Mouse (Mus musculus) megakaryocyte-erythroid progenitor cell, adult 5-6 weeks (primary cell): ENCODE results near the gene Gphb5. TPM values are rescaled to one million over a fixed set of nuclear protein-coding genes. Genes with fewer than 3 reads are reported as not detected.
"Not testable (repeated sequence)": the region's sequence is repeated elsewhere in the genome, so short reads cannot be mapped to it uniquely, and the experiment has no call there.

Experiments used
- ATAC-seq: replicated peaks from 2 replicates; pipeline ENCODE4 v1.8.0; 2016; ENCODE audit warnings: mild to moderate bottlenecking, inconsistent platforms; ENCODE audit not compliant: severe bottlenecking, poor library complexity, low FRiP score, low TSS enrichment
- total RNA-seq, 2 experiments: library from RNA; stranded (forward) in 1 of 2; stranded (reverse) in 1 of 2; fragments of 200-1000, 215-1000 nt in 1 of 2; fragments of >200 nt in 1 of 2; fragmentation: Nextera tagmentation in 1 of 2; gene quantifications; 2 replicates each; pipeline ENCODE4 v1.2.3; 2014 to 2017

Gene Gphb5
- total RNA-seq (2014; fragmentation: Nextera tagmentation) (not detected in 2 replicates), total RNA-seq (2017) (not detected in 2 replicates)

- ATAC-seq, result no peak
Measured at GRCm38 (mm10) chr12:75416681-75417080, at the start of gene Gphb5. Gphb5 (minus strand) TSS chr12:75416781.

DNA sequence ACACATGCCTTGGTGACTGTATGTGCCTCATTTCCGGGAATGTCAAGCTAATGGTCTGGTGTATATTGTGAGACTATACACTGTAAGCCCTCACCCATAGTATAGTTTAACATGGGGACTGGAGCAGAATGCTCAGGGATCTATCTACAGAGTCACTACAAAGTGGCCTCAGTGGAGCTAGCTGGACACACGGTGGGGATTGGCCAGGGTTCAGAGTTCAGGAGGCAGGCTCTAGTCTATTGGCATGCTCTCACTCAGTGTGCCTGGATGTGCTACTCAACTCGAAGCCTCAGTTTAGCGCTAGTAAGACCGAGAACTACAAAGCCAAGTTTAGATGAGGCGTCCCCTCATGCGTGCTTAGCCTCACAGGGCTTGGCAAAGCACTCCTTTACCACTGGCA, 49.6 kb upstream of the Gphb5 start:
- ATAC-seq, result no peak

GRCm38 (mm10) chr12:75464016-75464769, 47.6 kb upstream of the Gphb5 start:
- no peak for ATAC-seq

DNA sequence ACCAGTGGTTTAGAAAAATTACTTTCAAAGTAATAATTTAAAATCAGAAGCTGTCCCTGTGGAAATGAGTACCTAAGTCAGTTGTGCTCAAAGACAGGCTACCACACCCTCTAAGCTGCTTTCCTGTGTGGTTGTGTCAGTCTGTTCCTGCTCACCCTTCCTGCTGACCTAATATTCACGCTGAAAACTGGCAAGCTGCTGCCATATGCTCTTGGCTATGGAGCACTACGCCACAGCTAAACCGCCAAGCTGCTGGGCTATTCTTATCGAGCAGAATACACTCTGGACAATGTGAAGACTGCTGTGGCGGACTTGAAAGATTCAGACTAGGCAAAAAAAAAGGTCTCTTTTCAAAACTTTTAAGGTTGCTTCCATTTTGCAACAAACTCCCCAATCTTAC, 44.0 kb upstream of the Gphb5 start:
- ATAC-seq, result no peak

DNA sequence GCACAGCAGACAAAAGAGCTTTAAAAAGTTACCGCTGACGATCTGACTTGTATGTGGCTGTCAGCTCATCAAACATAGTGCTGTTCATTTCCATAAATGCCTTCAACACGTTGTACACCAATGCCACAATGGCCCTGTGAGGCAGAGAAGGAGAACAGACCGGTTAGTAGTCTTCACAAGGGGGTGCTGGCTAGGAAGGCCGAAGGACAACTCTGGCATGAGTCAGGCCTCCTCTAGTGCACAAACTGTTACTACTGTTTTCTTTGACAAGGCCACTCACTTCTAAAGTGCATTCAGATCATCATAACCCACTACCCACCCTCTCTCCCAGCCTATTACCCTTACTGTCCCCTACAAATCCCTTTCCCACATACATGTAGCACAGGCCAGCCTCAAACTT, 43.1 kb upstream of the Gphb5 start:
- ATAC-seq, result no peak

- ATAC-seq, result no peak
Measured at GRCm38 (mm10) chr12:75453441-75453840, 36.9 kb upstream of the Gphb5 start.

- no peak for ATAC-seq
Measured at GRCm38 (mm10) chr12:75453027-75453426, 36.4 kb upstream of the Gphb5 start.

DNA sequence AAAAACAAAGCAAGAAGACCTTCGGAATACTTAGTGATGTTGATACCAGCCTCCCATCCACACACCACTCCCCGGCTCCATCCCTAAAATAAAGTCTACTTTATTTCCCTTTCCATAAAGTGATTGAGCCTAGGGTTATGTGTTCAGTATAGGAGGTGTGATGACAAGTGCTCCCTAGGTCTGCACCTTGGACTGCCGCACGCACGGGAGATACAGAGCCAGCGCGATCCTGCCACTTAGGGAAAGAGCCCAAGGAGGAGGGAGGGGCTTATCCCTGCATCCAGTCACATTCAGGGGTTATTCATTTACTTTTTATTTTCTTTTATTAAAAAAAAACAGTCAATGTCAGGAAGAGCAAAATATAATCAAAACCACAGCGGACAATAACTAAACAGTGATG, 34.0 kb upstream of the Gphb5 start:
- ATAC-seq, result no peak

- no peak for ATAC-seq
Measured at GRCm38 (mm10) chr12:75450011-75450410, 33.4 kb upstream of the Gphb5 start.

DNA sequence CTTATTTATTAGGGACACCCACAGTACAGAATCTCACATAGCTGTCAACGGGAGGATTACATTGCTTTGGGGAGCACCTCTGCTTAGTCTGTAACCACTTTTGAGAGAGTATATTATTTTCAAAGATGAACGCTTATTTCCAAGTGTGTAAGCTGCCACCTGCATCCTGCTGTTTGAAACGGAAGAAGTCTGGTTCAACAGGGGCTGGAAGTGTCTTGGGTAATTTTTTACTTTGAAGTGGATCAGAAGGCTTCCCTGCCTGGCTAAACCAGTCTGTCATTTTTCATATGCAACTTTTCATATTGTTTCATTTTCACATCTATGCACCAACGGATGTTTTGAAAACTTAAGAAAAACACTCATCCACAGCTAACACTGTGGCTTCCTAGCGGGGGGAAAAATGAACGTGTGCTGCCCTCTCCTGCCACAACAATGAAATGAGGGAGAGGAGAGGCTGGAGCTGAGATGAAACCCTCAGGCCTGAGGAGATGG, 32.9 kb upstream of the Gphb5 start:
- ATAC-seq, result no peak

DNA sequence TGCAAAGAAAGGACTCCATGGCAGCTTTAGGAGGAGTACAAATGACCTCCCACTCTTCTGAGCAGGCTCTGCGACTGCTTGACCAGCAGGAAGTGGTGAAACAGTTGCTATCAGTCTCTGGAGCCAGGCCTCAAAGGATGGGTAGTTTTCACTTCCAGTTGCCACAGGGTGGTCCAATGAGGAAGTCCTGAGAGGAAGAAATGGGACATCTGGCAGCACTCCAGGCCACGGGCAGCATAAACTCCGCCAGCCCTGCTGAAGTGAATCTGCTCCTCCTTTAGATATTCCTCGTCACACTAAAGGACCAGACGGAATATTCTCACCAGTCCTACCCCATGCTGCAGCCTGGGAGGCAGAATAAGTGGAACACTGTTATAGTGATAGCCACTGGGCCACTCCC, 32.3 kb upstream of the Gphb5 start:
- ATAC-seq, result no peak

DNA sequence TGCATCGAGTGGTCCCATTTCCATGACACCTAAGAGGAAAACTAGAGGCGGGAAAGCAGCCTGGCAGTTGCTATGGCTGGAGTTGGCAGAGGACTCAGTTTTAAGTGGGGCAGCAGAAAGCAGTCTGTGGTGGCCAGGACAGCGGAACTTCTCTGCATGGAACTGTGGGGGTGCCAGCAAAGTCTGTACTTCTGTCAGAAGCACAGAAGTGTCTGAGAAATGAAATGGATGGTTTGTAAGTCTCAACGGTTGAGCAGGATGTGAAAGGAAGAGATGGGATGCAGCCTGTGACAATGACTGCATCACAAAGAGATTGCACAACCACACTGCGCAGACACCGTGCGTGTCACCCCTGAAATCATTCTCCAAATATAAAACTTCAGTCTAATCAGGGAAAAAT, 29.7 kb upstream of the Gphb5 start:
- ATAC-seq, result no peak

DNA sequence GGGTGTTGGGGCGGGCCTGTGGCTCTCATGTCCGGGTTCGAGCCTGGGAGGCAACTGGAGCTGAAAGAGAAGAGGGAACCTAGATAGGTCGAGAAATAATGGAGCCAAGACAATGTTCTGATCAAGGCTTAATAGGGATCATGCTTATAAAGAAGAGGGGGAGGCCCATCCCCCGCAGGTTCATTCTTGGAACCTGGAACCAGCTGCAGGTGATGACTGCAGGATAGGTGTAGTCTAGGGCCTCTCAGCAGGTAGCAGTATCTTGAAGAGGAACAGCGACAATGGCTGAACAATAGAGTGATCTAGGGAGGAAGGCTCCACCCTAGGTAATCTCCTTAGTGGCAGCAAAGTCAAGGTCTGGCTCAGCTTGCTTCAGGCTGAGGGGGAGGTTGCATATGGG, 15.8 kb upstream of the Gphb5 start:
- ATAC-seq, result not testable (repeated sequence)

GRCm38 (mm10) chr12:75429685-75430396, 13.3 kb upstream of the Gphb5 start:
- ATAC-seq, result peak; percentile 59

GRCm38 (mm10) chr12:75428719-75429118, 12.1 kb upstream of the Gphb5 start:
- no peak for ATAC-seq

GRCm38 (mm10) chr12:75425882-75426281, 9.3 kb upstream of the Gphb5 start:
- no peak for ATAC-seq

DNA sequence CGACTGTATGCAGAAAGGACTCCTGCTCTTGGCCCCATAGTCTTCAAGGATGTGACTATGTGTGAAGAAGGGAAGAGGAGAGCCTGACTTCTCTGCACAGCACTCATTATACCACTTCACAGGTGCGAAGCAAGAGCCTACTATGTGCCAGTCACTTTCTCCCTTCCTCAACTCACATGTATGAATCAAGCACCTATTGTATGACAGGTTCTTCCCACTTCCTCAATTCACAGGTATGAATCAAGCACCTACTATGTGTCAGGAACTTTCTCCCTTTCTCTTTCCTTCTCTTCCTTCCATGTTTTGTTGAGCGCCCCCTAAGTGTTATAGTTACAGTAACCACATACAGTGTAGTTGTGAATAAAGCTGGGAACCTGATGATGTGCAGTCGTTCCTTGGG, 8.2 kb upstream of the Gphb5 start:
- ATAC-seq, result no peak

DNA sequence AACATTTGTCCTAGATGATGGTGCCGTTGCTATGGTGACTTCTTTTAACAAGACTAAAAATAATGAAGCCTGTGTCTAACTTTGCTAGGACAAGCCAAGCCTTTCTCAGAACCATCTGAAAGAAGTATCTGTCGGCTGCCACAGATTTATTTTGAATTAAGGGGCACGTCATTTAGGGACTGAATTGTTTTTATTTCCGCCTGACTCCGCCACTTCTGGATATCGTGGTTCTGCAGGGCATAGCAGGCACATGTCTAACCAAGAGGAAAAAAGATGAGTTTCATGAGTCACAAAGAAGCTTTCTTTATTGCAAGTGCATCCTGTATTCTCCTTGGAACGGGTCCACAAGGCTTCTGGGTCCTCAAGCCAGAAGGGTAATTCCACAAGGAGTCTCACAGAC, 7.8 kb upstream of the Gphb5 start:
- no peak for ATAC-seq

- no peak for ATAC-seq
Measured at GRCm38 (mm10) chr12:75414991-75415390, 1.6 kb downstream of the Gphb5 start.

- ATAC-seq, result peak; percentile 46; the same call in 1 of the 2 replicates
Measured at GRCm38 (mm10) chr12:75412964-75413363, 3.6 kb downstream of the Gphb5 start.

DNA sequence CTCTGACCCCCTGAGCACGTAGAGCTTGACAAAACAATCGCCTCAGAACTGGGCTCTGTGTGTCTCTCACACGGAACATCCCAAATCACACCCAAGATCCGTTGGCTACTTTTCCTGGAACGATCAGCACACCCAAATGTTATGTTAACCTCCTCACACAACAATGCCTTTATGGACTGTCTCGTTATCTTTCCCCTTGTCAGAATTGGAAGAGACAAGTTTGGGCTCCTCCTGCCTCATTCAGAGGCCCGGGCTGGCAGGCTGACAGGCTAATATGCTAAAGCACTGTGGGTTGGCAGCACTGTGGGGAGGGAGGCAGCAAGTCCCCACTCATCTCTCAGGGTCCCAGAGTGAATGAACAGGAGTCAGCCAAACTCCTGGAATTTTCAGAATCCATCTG, 19.5 kb downstream of the Gphb5 start:
- no peak for ATAC-seq
